10 mouse cellular contexts compared by ENCODE assay signal in the genomic region with DNA sequence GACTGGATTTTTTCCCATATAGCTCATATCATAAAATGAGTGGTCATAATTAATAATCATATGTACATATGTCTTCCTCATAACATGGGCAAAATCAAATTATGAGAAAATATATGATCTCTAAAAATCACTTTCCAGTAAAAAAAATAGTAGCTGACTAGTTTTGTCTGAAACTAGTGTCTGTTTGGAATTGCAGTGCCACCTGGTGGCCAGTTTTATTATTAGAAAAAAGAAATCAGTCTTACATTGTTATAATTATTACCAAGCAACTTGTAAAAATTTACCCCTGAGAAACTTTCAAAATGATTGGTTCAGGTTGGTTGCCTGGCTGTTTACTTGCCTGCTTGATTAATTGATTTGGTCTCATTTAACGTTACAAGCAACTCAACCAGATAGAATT. TPM values are rescaled to one million over a fixed set of nuclear protein-coding genes. Genes with fewer than 3 reads are reported as not detected.
A peak's percentile ranks its signal among the peaks of the same experiment; 100 is the strongest.
DNase-seq lines count a peak whose midpoint lies in the region; ATAC-seq lines count a peak whose summit lies in the region.
"Had no signal": no experiment of that assay in that cellular context is flagged by ENCODE, and none has a peak within 500 bp of the region (broad histone marks: within the 10 kb centered on the region; RNA-seq: fewer than 3 reads in every experiment).

No protein-coding gene starts in this region.

- no peak overlapping the region for H3K27ac ChIP-seq in hindbrain, embryonic 11.5 days (ENCODE audit: low read depth, low read length)
- H3K27ac ChIP-seq in hindbrain, embryonic 12.5 days: no peak overlapping the region
- H3K27ac ChIP-seq in midbrain, embryonic 10.5 days (replicated peaks): no peak overlapping the region
- H3K27ac ChIP-seq: embryonic facial prominence, embryonic 12.5 days; limb, embryonic 15.5 days had no signal

- no peak overlapping the region for H3K4me3 ChIP-seq in hindbrain, embryonic 11.5 days (ENCODE audit: low read depth, low read length)
- no peak overlapping the region for H3K4me3 ChIP-seq in hindbrain, embryonic 12.5 days
- no peak overlapping the region for H3K4me3 ChIP-seq in midbrain, embryonic 10.5 days
- H3K4me3 ChIP-seq: embryonic facial prominence, embryonic 12.5 days; limb, embryonic 15.5 days had no signal

- no peak overlapping the region for H3K9ac ChIP-seq in hindbrain, embryonic 11.5 days (ENCODE audit: low read depth, low read length)
- no peak overlapping the region for H3K9ac ChIP-seq in hindbrain, embryonic 12.5 days
- H3K9ac ChIP-seq: embryonic facial prominence, embryonic 12.5 days; limb, embryonic 15.5 days had no signal

- no peak overlapping the region for H3K4me2 ChIP-seq in hindbrain, embryonic 11.5 days (replicated peaks; ENCODE audit: low read depth, low read length)
- no peak overlapping the region for H3K4me2 ChIP-seq in hindbrain, embryonic 12.5 days (replicated peaks)
- H3K4me2 ChIP-seq: embryonic facial prominence, embryonic 12.5 days; limb, embryonic 15.5 days had no signal

- ATAC-seq in hindbrain, embryonic 11.5 days (ENCODE audit: low FRiP score): no peak
- no peak for ATAC-seq in hindbrain, embryonic 12.5 days (ENCODE audit: low FRiP score)

- WGBS in hindbrain, embryonic 11.5 days: 90% methylated on average over 1 of the region's 1 CpGs
- WGBS in hindbrain, embryonic 12.5 days: 87% methylated on average over 1 of the region's 1 CpGs
- 85% methylated on average over 1 of the region's 1 CpGs for WGBS in midbrain, embryonic 10.5 days

- H3K36me3 ChIP-seq in hindbrain, embryonic 11.5 days (ENCODE audit: control insufficient read depth, insufficient read depth, low read length): 0 out of 2 replicates have a peak, but pooled peaks cover 5% of the 10 kb centered on the region
- peaks cover 35% of the 10 kb centered on the region for H3K36me3 ChIP-seq in hindbrain, embryonic 12.5 days
- H3K36me3 ChIP-seq in midbrain, embryonic 10.5 days: peaks cover 84% of the 10 kb centered on the region

- no peaks in the 10 kb centered on the region for H3K9me3 ChIP-seq in hindbrain, embryonic 11.5 days (ENCODE audit: control insufficient read depth, low read length)
- H3K9me3 ChIP-seq in hindbrain, embryonic 12.5 days (replicated peaks): no peaks in the 10 kb centered on the region
- no peaks in the 10 kb centered on the region for H3K9me3 ChIP-seq in midbrain, embryonic 10.5 days (replicated peaks)
- H3K9me3 ChIP-seq: embryonic facial prominence, embryonic 12.5 days; limb, embryonic 15.5 days had no signal

- no peaks in the 10 kb centered on the region for H3K27me3 ChIP-seq in hindbrain, embryonic 11.5 days (ENCODE audit: control insufficient read depth, insufficient read depth, low read length)
- no peaks in the 10 kb centered on the region for H3K27me3 ChIP-seq in hindbrain, embryonic 12.5 days
- no peaks in the 10 kb centered on the region for H3K27me3 ChIP-seq in midbrain, embryonic 10.5 days (ENCODE audit: low read depth, poor library complexity, severe bottlenecking)
- H3K27me3 ChIP-seq: embryonic facial prominence, embryonic 12.5 days; limb, embryonic 15.5 days had no signal

- peak; percentile 64 for DNase-seq in hindbrain, embryonic 11.5 days (ENCODE audit: low spot score)
- DNase-seq in testis, postnatal 10 days (ENCODE audit: low spot score): peak; percentile 46
- DNase-seq in testis, postnatal 14 days (ENCODE audit: low spot score): no peak
- peak; percentile 3 to 40 for DNase-seq in adrenal gland, postnatal 36 days
- DNase-seq in kidney, postnatal 14 days: peak; percentile 48
- peak; percentile 9 for DNase-seq in skeletal muscle tissue, adult 2 months (ENCODE audit: low read depth, low spot score)
- no peak for DNase-seq in midbrain, embryonic 10.5 days (ENCODE audit: low spot score)

- H3K4me1 ChIP-seq in hindbrain, embryonic 11.5 days (replicated peaks; ENCODE audit: control insufficient read depth, insufficient read depth, low read length): no peaks in the 10 kb centered on the region
- H3K4me1 ChIP-seq in hindbrain, embryonic 12.5 days: no peaks in the 10 kb centered on the region
- no peaks in the 10 kb centered on the region for H3K4me1 ChIP-seq in midbrain, embryonic 10.5 days
- H3K4me1 ChIP-seq: embryonic facial prominence, embryonic 12.5 days; limb, embryonic 15.5 days had no signal

RNA-seq across cellular contexts. Expression of gene Gpr21, which starts 30.8 kb away (rescaled TPM):
- polyA plus RNA-seq in hindbrain, embryonic 11.5 days (2014; fragmentation: Nextera tagmentation; extraction: Ambion mirVana): 3.2 and 3.9 TPM in 2 replicates
- 5.7 and 6.1 TPM in 2 replicates for polyA plus RNA-seq in hindbrain, embryonic 12.5 days (2016; fragmentation: Nextera tagmentation; extraction: Ambion mirVana)
- total RNA-seq in adrenal gland, postnatal 36 days (2021): 1 to 10 TPM in 1 of 2 experiments, under 1 TPM in 1; 0.95 to 2.7 TPM
- 1.1 and 1.8 TPM in 2 replicates for polyA plus RNA-seq in midbrain, embryonic 10.5 days (2016; fragmentation: Nextera tagmentation; extraction: Ambion mirVana)

RNA-seq across cellular contexts. Expression of gene Rabgap1, which starts 42.3 kb away (rescaled TPM):
- polyA plus RNA-seq in hindbrain, embryonic 11.5 days (2014; fragmentation: Nextera tagmentation; extraction: Ambion mirVana): 51.3 and 86.2 TPM in 2 replicates
- 66.8 and 70.0 TPM in 2 replicates for polyA plus RNA-seq in hindbrain, embryonic 12.5 days (2016; fragmentation: Nextera tagmentation; extraction: Ambion mirVana)
- 10 to 100 TPM; 52.9 to 67.4 TPM for total RNA-seq in adrenal gland, postnatal 36 days (2021)
- 43.4 and 47.2 TPM in 2 replicates for polyA plus RNA-seq in midbrain, embryonic 10.5 days (2016; fragmentation: Nextera tagmentation; extraction: Ambion mirVana)

RNA-seq across cellular contexts. Expression of gene Zbtb6, which starts 42.4 kb away (rescaled TPM):
- 6.4 and 7.2 TPM in 2 replicates for polyA plus RNA-seq in hindbrain, embryonic 11.5 days (2014; fragmentation: Nextera tagmentation; extraction: Ambion mirVana)
- polyA plus RNA-seq in hindbrain, embryonic 12.5 days (2016; fragmentation: Nextera tagmentation; extraction: Ambion mirVana): 11.0 and 11.8 TPM in 2 replicates
- 10 to 100 TPM; 14.0 to 14.1 TPM for total RNA-seq in adrenal gland, postnatal 36 days (2021)
- 5.9 and 7.3 TPM in 2 replicates for polyA plus RNA-seq in midbrain, embryonic 10.5 days (2016; fragmentation: Nextera tagmentation; extraction: Ambion mirVana)

RNA-seq across cellular contexts. Expression of gene Zbtb26, which starts 42.4 kb away (rescaled TPM):
- polyA plus RNA-seq in hindbrain, embryonic 11.5 days (2014; fragmentation: Nextera tagmentation; extraction: Ambion mirVana): 12.5 and 13.6 TPM in 2 replicates
- 12.1 and 12.2 TPM in 2 replicates for polyA plus RNA-seq in hindbrain, embryonic 12.5 days (2016; fragmentation: Nextera tagmentation; extraction: Ambion mirVana)
- total RNA-seq in adrenal gland, postnatal 36 days (2021): 1 to 10 TPM; 8.4 to 8.7 TPM
- 9.2 and 11.0 TPM in 2 replicates for polyA plus RNA-seq in midbrain, embryonic 10.5 days (2016; fragmentation: Nextera tagmentation; extraction: Ambion mirVana)

Comparison
In these comparisons a context has a peak if more than half of its experiments do, and no peak if none do; other contexts are left out.
1. DNase-seq: peak in hindbrain, embryonic 11.5 days (single experiment), testis, postnatal 10 days (single experiment), adrenal gland, postnatal 36 days (2 of 2), kidney, postnatal 14 days (single experiment) and skeletal muscle tissue, adult 2 months (single experiment); none in testis, postnatal 14 days (single experiment) and midbrain, embryonic 10.5 days (single experiment).